Mouse (Mus musculus) stomach, embryonic 16.5 days (tissue): ENCODE results near the gene Mapkapk2. TPM values are rescaled to one million over a fixed set of nuclear protein-coding genes. Genes with fewer than 3 reads are reported as not detected.

ENCODE experiments used
- ATAC-seq: fragments of 200-750 bp; cut with Nextera tagmentation; 2 replicates; pipeline ENCODE4 v1.8.0; 2017; ENCODE audit warnings: moderate number of reproducible peaks, moderate TSS enrichment; ENCODE audit not compliant: insufficient read depth, low FRiP score
- H3K27ac ChIP-seq: fragments of 300-500 bp; sonication (generic); 2 replicates; pipeline ENCODE4 v1.5.1; 2014; ENCODE audit warnings: low read length
- H3K27me3 ChIP-seq: fragments of 300-500 bp; sonication (generic); 2 replicates; pipeline ENCODE4 v1.6.1; 2014; ENCODE audit warnings: low read length, control low read depth, mixed read lengths; ENCODE audit not compliant: control insufficient read depth, insufficient read depth
- H3K36me3 ChIP-seq: fragments of 300-500 bp; sonication (generic); 2 replicates; pipeline ENCODE4 v1.6.1; 2014; ENCODE audit warnings: low read length; ENCODE audit not compliant: control insufficient read depth, insufficient read depth
- H3K4me1 ChIP-seq: fragments of 300-500 bp; sonication (generic); 2 replicates; pipeline ENCODE4 v1.6.1; 2014; ENCODE audit warnings: low read length, control low read depth, mixed read lengths; ENCODE audit not compliant: control insufficient read depth, insufficient read depth
- H3K4me2 ChIP-seq: fragments of 300-500 bp; sonication (generic); 2 replicates; pipeline ENCODE4 v1.6.1; 2014; ENCODE audit warnings: low read depth, low read length, mixed read lengths
- H3K4me3 ChIP-seq: fragments of 300-500 bp; sonication (generic); replicated peaks from 2 replicates; pipeline ENCODE4 v1.5.1; 2014; ENCODE audit warnings: mild to moderate bottlenecking, low read length
- H3K9ac ChIP-seq: fragments of 300-500 bp; sonication (generic); 2 replicates; pipeline ENCODE4 v1.6.1; 2014; ENCODE audit warnings: low read length
- H3K9me3 ChIP-seq: fragments of 300-500 bp; sonication (generic); replicated peaks from 2 replicates; pipeline ENCODE4 v1.6.1; 2016; ENCODE audit warnings: low read length, control low read depth; ENCODE audit not compliant: control insufficient read depth
- WGBS: fragments of 180-500 bp; shearing (Covaris S2); extraction: QIAGEN DNeasy Blood & Tissue Kit; methylation state at CpG from one replicate; pipeline ENCODE4 v1.1.7; 2014; 5-methylcytosine and 5-hydroxymethylcytosine counted together
- polyA plus RNA-seq: library from polyadenylated mRNA; unstranded; fragments of >200 nt; fragmentation: Nextera tagmentation; extraction: Ambion mirVana; gene quantifications from 2 replicates; pipeline ENCODE4 v1.2.1, GENCODE M21; 2015

Gene Mapkapk2
- polyA plus RNA-seq, 1 experiment from 2014 or later = 16.6 TPM

- ATAC-seq = no peak
- H3K27me3 ChIP-seq = no peaks in the 10 kb centered on the region
- no peaks in the 10 kb centered on the region for H3K36me3 ChIP-seq
- no peak overlapping the region for H3K27ac ChIP-seq
- H3K4me2 ChIP-seq = no peak overlapping the region
- H3K4me3 ChIP-seq = no peak overlapping the region
- no peaks in the 10 kb centered on the region for H3K9me3 ChIP-seq
- 53% methylated on average over 2 of the region's 2 CpGs for WGBS
- no peak overlapping the region for H3K9ac ChIP-seq
- peaks cover 81% of the 10 kb centered on the region for H3K4me1 ChIP-seq
These were observed 8.0 kb downstream of the Mapkapk2 start for GRCm38 (mm10) chr1:131089525-131090127.

GRCm38 (mm10) chr1:131088547-131088946 is 9.1 kb downstream of the Mapkapk2 start:
- Histone ChIP-seq H3K27me3 (no peaks in the 10 kb centered on the region), H3K36me3 (no peaks in the 10 kb centered on the region), H3K4me3 (no peak overlapping the region), H3K9ac (no peak overlapping the region), H3K4me2 (no peak overlapping the region), H3K4me1 (peaks cover 81% of the 10 kb centered on the region), H3K27ac (no peak overlapping the region), H3K9me3 (no peaks in the 10 kb centered on the region)
- no peak for ATAC-seq
- WGBS = 44% methylated on average over 11 of the region's 11 CpGs

DNA sequence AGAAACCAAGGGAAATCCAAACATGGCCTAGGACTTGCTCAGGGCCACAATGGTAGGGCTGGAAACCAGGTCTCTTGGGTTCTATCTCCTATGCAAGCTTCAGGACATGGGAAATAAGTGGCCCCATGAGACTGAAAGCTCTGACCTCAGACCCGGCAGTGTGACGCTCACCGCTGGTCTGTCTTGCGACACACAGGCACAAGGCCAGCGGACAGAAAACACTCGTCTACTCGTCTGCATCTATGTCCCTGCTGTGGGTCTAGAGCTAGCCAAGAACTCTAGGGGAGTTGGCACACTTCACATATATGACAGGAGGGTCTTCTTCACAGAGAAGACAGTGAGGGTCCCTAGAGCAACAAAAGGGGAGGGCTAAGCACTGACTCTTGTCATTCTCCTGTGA is 10.7 kb downstream of the Mapkapk2 start:
- no peaks in the 10 kb centered on the region for H3K36me3 ChIP-seq
- no peaks in the 10 kb centered on the region for H3K27me3 ChIP-seq
- H3K4me2 ChIP-seq = no peak overlapping the region
- H3K4me3 ChIP-seq = no peak overlapping the region
- no peaks in the 10 kb centered on the region for H3K9me3 ChIP-seq
- H3K4me1 ChIP-seq = peaks cover 84% of the 10 kb centered on the region
- ATAC-seq = 0 out of 2 replicates have a peak, but pooled peaks have one; percentile 14
- H3K27ac ChIP-seq = peak overlapping the region; percentile 35; the same call in 1 of the 2 replicates
- no peak overlapping the region for H3K9ac ChIP-seq
- WGBS = 46% methylated on average over 7 of the region's 7 CpGs

DNA sequence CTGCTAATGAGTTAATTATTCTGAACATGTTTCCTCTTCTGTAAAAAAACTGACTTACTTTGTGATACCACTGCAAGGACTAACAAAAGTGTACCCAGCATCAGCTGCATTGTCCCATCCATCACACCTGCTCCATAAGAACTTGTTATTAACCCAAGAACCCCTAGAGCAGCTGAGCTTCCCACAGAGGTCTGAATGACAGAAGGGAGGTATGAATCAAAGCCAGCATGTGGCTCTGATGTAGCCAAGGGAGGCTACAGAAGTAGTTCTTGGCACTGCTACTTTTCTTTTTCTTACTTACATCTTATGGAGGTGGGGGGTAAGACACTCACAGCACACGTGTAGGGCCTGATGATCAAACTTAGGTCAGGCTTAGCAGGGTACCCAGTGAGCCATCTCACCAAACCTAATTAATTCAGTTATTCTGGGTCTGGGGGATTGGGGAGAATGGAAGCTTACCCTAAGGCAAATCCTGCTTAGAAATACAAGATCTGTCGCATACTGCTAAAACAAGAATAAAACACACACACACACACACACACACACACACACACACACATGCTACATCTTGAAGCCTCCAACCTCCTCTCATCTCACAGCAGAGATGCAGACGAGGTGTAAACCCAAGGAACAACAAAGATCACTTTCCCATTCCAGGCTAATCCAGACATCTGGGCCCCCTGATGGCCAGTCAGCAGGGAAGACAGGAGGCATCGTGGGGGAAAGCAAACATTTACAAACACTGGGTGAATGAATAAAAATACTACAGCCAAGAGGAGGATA is 11.5 kb downstream of the Mapkapk2 start:
- Histone ChIP-seq H3K9ac (no peak overlapping the region), H3K27ac (peak overlapping the region; percentile 35; the same call in 1 of the 2 replicates), H3K4me2 (no peak overlapping the region), H3K4me3 (no peak overlapping the region), H3K9me3 (no peaks in the 10 kb centered on the region), H3K36me3 (no peaks in the 10 kb centered on the region), H3K4me1 (peaks cover 86% of the 10 kb centered on the region), H3K27me3 (no peaks in the 10 kb centered on the region)
- ATAC-seq = no peak
- WGBS = 38% methylated on average over 4 of the region's 4 CpGs

- Histone ChIP-seq H3K27ac (no peak overlapping the region), H3K36me3 (no peaks in the 10 kb centered on the region), H3K9me3 (no peaks in the 10 kb centered on the region), H3K9ac (no peak overlapping the region), H3K4me3 (no peak overlapping the region), H3K4me2 (no peak overlapping the region), H3K4me1 (peaks cover 86% of the 10 kb centered on the region), H3K27me3 (no peaks in the 10 kb centered on the region)
- ATAC-seq = no peak
- WGBS = 68% methylated on average over 3 of the region's 3 CpGs
These were observed 12.4 kb downstream of the Mapkapk2 start for GRCm38 (mm10) chr1:131085272-131085671.

GRCm38 (mm10) chr1:131084289-131084688 is 13.3 kb downstream of the Mapkapk2 start:
- Histone ChIP-seq H3K9me3 (no peaks in the 10 kb centered on the region), H3K4me1 (peaks cover 86% of the 10 kb centered on the region), H3K4me2 (peak overlapping the region; percentile 37), H3K4me3 (no peak overlapping the region), H3K27ac (peak overlapping the region; percentile 80), H3K27me3 (no peaks in the 10 kb centered on the region), H3K36me3 (no peaks in the 10 kb centered on the region), H3K9ac (no peak overlapping the region)
- ATAC-seq = peak; percentile 78
- 22% methylated on average over 8 of the region's 8 CpGs for WGBS

- Histone ChIP-seq H3K27ac (peak overlapping the region; percentile 80), H3K4me1 (peaks cover 87% of the 10 kb centered on the region), H3K9me3 (no peaks in the 10 kb centered on the region), H3K4me2 (peak overlapping the region; percentile 37), H3K4me3 (no peak overlapping the region), H3K27me3 (no peaks in the 10 kb centered on the region), H3K36me3 (no peaks in the 10 kb centered on the region), H3K9ac (no peak overlapping the region)
- WGBS = 12% methylated on average over 4 of the region's 4 CpGs
- peak; percentile 65 for ATAC-seq
These were observed 14.0 kb downstream of the Mapkapk2 start for GRCm38 (mm10) chr1:131083609-131084008.

GRCm38 (mm10) chr1:131083122-131083521 is 14.5 kb downstream of the Mapkapk2 start:
- no peak for ATAC-seq
- Histone ChIP-seq H3K27ac (peak overlapping the region; percentile 80), H3K4me2 (peak overlapping the region; percentile 37), H3K36me3 (no peaks in the 10 kb centered on the region), H3K27me3 (no peaks in the 10 kb centered on the region), H3K9ac (no peak overlapping the region), H3K4me3 (no peak overlapping the region), H3K9me3 (no peaks in the 10 kb centered on the region), H3K4me1 (peaks cover 88% of the 10 kb centered on the region)
- 23% methylated on average over 5 of the region's 5 CpGs for WGBS

- Histone ChIP-seq H3K36me3 (no peaks in the 10 kb centered on the region), H3K27ac (no peak overlapping the region), H3K4me3 (no peak overlapping the region), H3K4me2 (no peak overlapping the region), H3K9ac (no peak overlapping the region), H3K27me3 (no peaks in the 10 kb centered on the region), H3K9me3 (no peaks in the 10 kb centered on the region), H3K4me1 (peaks cover 72% of the 10 kb centered on the region)
- 76% methylated on average over 1 of the region's 1 CpGs for WGBS
- no peak for ATAC-seq
These were observed 16.9 kb downstream of the Mapkapk2 start for GRCm38 (mm10) chr1:131080686-131081085.
